Mouse (Mus musculus): Measurements from ENCODE around the gene Pbx3. TPM values are rescaled to one million over a fixed set of nuclear protein-coding genes. Genes with fewer than 3 reads are reported as not detected.

Gene Pbx3
- total RNA-seq, 2 experiments from 2014 or later: 16.4 to 18.6 TPM

DNA sequence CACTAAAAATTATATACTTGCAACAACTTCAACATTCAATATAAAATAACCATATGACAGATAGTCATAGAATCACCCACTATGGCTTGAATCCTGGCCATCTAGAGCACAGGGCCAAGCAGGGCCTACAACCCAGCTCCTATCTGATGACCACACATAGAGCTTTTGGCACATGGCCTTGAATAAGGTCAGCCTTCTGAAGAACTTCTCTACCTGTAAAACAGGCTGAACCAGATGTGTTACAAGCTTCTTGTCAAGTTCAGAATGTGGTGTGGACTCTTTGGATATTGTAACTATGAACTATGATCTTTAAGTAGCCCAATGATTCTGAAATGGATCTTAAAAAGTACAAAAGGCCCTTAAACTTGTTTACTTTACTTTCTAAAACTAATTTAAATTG is 132.1 kb downstream of the Pbx3 start:
- intact Hi-C loops (cut with DNase I): loop anchor here (10.0 kb wide), 1 partner anchor 266 kb away; no protein-coding TSS in a partner anchor

DNA sequence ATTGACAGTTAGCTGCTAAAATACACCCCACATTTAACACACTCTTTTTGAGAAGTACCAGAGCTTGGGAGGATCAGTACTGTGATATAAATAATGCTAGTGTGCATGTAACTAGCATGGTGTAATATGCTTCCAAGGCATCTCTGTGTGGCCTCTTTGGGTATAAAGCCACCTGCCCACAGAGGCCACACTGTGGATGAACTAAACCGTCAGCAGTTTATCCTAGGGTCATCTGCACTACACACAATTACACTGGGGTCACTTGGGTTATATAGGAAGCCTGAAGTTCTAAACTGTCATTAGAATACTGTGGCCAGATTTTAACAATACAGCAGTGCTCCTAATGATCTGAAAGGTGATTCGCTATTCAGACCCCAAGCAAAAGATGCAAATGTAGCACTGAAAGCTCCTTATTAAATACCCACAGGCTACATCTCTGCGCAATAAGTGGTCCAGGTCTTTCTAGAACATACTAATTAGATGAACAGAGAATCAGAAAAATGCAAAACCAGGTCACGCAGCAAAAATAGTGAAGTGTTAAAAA is 133.6 kb downstream of the Pbx3 start:
- intact Hi-C loops (cut with DNase I): no loop called here
- no peak for DNase-seq (ENCODE audit: extremely low spot score in 1 of 2, low spot score in 2 of 2)

More for the DNA sequence above, 132.1 kb downstream of the Pbx3 start:
- no peak for DNase-seq (ENCODE audit: extremely low spot score in 1 of 2, low spot score in 2 of 2)

DNA sequence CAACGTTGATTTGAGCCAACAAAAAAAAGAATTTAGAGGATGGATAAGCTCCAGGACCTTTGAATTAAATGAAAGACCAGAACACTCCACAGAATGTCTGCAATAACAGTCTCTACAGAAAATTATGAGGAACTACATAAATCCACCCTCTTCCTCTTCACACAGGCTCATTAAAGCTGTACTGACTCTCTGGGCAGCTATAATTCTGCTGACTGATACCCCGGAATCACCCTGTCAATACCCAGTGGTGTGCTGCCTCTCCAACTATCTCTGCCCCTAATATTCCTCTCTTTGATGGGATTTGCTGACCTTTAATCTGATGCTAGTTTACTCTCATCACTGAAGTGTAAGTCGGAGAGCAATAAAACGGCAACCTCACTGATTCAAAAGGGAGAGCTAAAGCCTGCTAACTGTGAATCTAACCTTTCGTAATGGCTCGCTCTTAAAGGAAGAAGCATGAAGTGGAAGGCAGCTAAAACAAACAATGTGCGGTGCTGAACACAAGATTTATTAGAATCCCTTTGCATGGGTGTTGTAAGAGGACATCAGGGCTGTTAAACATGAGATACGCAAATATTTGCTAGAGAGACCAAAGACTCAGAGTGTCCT is 137.4 kb downstream of the Pbx3 start:
- DNase-seq (ENCODE audit: extremely low spot score in 1 of 2, low spot score in 2 of 2): no peak
- intact Hi-C loops (cut with DNase I): no loop called here

DNA sequence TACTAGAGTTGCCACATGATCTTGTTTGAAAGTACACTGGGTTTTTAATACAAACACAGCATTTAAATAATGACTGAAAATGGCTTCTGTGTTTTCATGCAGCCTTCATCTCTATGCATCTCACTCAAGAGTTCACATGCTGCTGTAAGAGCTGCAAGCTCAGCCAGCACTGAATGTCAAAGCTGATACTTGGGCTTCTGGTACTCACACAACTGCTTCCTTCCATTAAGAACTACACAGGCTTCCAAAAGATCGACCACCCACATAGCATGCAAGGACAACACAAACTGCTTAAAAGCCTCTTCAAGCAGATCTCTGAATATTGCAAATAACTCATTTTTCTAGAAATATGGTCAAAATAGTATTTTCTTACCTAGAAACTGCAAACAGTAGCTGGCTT is 138.7 kb downstream of the Pbx3 start:
- DNase-seq (ENCODE audit: extremely low spot score in 1 of 2, low spot score in 2 of 2): no peak
- intact Hi-C loops (cut with DNase I): no loop called here

DNA sequence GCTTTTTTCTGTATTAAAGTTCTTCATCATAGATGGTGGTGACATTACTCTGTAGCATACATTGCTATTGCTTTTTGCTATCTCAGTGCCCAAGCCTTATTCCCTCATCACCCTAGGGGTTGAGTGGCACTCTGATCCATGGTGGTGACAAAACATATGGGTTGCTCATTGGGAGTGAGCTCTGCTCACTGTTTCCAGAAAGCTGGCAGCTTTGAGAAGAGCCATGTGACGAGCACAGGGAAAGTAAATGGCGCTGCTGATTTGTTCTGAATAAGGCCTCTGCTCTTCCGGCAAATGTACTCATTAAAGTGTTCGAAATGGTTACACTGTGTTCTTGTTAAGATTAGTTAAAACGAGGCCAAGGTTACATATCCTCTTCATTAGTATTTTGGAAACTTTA is 139.7 kb downstream of the Pbx3 start:
- DNase-seq (ENCODE audit: extremely low spot score in 1 of 2, low spot score in 2 of 2): no peak
- intact Hi-C loops (cut with DNase I): no loop called here

DNA sequence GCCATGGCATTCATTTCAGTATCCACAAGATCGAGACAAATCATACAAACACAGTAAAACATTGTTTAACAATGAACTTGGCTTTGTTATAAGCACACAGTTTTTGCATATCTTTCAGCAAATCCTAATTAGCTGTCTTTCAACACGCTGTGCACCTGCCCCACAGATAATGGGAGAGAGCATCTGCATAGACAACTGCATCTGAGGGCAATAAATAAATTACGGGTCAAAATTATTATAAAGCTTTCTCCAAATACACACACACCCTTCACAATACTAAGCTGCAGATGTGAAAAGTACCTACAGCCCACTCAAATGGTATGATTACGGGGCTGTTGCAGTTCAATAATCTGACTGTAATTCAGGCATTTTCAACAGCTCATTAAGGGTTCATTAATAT is 145.3 kb downstream of the Pbx3 start:
- intact Hi-C loops (cut with DNase I): no loop called here
- no peak for DNase-seq (ENCODE audit: extremely low spot score in 1 of 2, low spot score in 2 of 2)

DNA sequence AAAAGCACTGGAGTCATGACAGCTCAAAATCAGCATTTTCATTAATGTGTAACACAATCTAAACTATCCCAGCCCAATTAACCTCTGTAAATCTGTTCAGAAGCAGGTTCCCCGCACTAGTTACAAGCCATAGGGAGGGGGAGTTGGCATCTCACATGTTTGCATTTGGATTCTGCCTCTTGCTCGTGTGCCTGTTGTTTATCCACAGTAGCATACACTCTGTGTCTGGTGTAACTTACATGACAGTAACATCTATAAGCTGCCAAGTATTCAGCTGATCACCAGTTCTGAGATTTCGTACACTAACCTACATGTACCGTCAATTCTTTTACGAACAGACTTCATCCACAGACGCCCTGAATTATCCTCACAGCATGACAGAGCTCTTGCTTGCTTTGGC is 147.5 kb downstream of the Pbx3 start:
- intact Hi-C loops (cut with DNase I): no loop called here
- DNase-seq (ENCODE audit: extremely low spot score in 1 of 2, low spot score in 2 of 2): no peak

DNA sequence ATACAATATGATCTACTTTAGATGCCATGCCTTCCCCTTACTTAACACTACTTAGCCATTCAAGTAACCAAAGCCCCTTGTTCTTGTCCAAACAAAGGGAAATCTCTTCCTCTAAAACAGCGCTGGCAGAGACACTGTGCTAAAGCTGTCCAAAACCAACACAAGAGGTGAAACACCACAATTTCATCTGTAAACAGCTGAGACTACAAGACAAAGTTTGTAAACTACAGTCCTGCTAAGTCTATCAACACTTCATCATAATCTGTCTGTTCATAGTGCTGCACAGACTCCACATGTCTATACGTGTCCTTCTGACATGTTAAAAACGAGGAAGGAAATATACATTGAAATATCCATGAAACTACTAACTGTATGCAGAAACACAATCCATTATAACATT is 151.5 kb downstream of the Pbx3 start:
- intact Hi-C loops (cut with DNase I): no loop called here
- DNase-seq (ENCODE audit: extremely low spot score in 1 of 2, low spot score in 2 of 2): no peak

DNA sequence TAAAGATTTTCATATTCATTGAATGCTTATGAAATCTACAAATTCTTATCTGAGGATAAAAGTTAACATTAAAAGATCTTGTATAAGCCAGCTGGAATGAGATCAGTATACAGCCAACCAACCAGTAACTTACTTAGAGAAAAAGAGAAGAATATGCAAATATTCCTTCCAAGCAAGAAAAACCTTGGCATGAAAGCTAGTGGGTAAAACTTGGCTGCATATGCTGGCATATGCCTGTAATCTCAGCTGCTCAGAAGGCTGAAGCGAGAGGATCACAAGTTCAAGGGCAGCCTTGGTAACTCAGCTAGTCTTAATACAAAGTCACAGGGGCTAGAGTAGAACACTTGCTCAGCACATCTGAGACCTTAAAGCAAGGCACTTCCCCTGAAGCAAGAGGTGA is 153.8 kb downstream of the Pbx3 start:
- intact Hi-C loops (cut with DNase I): no loop called here

DNA sequence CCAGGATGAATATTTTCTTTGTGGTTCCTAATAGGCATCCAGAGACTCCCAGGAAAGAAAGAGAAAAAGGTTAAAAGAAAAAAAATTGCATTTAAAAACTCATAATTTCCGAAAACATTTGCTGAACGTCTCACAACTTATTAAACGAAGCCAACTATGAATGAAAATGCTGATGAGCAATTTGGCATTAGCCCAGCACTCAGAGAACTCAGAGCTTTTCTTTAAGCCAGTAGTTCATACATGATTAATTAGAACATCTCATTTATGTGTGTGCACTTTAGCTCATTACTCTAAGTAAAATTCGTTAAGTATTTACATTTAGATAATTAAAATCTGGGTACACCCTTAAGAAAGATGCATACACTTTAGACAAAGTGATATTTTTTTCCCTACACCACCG is 155.3 kb downstream of the Pbx3 start:
- no peak for DNase-seq (ENCODE audit: extremely low spot score in 1 of 2, low spot score in 2 of 2)
- intact Hi-C loops (cut with DNase I): no loop called here

More for the DNA sequence above, 153.8 kb downstream of the Pbx3 start:
- DNase-seq (ENCODE audit: extremely low spot score in 1 of 2, low spot score in 2 of 2): no peak

DNA sequence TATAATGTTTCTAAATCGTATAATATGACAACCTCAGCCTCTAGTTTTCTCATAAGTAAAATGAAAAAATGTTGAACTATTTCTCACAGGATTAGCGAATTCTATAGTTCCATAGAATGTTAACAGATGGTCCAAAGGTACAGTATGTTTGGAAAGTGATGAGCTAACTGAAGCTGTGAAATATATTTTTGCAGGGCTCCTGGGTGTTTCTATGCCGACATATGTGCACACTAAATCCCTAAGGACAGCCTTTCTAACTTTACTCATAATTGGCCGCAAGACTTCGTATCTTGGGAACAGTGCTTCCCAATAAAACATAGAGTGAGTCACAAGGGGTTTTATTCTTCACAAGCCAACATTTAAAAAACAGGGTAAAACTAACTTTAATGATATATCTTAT is 157.4 kb downstream of the Pbx3 start:
- intact Hi-C loops (cut with DNase I): no loop called here
- peak in 1 of 2 experiments; percentile 31 for DNase-seq (ENCODE audit: extremely low spot score in 1 of 2, low spot score in 2 of 2)

DNA sequence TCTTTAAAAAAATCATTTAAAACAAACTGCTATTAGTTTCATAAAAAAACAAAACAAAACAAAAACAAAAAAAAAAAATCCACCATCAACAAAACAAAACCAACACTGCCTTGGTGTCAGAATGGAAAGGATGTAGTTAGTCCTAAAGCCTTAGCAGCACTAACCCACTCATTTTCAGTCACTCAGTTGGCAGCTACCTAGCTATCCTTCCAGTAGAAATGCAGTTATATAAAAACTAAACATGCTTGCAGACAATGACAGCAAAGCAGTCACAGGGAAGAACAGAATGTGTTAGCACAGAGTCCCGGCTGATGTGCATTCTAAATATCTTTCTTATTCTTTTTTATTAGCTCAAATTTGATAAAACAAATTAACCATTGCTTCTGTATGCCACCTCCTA is 160.5 kb downstream of the Pbx3 start:
- intact Hi-C loops (cut with DNase I): no loop called here
- no peak for DNase-seq (ENCODE audit: extremely low spot score in 1 of 2, low spot score in 2 of 2)

DNA sequence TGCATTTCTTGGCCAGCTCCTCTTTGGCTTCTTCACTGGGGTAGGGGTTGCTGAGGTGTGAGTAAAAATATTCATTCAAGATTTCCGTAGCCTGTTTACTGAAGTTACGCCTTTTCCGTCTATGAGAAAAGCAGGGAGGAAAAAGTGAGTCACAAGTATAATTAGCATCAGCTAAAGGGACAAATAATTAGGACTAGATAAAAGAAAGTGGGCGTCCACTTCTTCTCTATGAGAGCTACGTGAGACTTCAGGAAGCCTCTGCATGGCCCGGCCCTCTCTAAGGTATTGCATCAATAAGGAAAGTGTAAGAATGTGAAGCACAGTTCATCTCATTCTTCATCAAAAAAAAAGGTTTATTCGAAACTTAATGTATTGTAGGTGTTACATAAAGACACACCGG is 168.1 kb downstream of the Pbx3 start:
- intact Hi-C loops (cut with DNase I): no loop called here
- DNase-seq (ENCODE audit: extremely low spot score in 1 of 2, low spot score in 2 of 2): no peak

DNA sequence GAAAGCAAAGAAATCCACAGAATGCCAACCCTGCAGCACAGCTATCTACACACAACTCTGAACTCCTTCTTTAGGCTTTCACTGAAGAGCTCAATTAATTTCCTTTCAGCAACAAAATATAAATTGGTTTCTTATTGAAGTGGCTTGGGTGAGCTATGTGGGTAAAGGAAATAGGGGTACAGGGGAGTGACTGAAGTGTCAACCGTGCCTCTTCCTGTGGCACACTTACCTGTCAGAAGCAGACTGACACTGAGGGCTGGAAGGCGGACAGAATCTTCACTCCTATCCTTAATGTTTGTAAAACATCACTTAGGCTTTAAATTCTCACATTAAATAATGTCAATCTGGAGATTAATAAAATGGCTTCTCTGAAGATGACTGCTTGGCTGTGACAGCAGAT is 168.6 kb downstream of the Pbx3 start:
- intact Hi-C loops (cut with DNase I): no loop called here
- no peak for DNase-seq (ENCODE audit: extremely low spot score in 1 of 2, low spot score in 2 of 2)

DNA sequence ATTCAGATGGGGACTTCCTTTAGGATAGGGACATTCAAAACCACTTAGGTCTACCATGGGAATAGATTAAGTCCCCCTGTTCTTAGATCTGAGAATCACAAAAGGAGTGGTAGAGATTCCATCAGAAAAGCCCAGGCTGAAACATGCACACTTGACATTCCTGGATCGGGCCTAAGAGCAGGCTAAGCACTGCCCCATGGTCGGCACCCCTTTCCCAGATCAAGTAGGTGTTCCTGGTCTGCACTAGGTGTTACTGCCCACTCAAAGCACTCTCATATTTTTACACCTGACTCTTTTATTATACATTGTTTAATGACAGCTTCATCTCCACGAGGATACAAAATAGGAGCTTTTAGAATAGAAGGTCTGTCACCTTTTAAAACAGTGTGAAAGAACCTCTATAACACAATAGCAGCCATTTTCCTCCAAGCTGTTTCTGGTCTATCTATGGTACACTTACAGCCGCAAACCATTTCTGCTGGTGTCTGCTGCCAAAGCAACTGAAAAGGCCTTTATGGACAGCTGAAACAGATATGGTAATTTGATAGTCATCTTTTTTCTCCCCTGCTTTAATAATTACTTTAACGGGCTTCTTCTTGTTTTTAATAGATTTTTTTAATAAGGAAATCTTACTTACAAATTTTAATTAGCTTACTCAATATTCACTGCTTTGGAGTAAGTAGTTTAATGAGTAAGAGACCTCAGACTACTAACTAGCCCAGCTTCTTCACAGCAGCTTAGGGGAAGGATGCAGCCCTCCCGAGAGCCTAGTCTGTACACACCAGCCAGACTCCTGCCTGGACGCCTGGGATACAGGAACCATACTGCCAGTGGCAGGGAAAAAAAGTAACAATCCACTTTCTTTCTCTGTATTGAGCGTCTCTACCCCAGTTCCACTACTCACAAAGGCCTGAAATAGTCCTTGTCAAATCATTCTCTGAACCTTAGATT is 178.8 kb downstream of the Pbx3 start:
- intact Hi-C loops (cut with DNase I): no loop called here
- DNase-seq (ENCODE audit: extremely low spot score in 1 of 2, low spot score in 2 of 2): no peak

DNA sequence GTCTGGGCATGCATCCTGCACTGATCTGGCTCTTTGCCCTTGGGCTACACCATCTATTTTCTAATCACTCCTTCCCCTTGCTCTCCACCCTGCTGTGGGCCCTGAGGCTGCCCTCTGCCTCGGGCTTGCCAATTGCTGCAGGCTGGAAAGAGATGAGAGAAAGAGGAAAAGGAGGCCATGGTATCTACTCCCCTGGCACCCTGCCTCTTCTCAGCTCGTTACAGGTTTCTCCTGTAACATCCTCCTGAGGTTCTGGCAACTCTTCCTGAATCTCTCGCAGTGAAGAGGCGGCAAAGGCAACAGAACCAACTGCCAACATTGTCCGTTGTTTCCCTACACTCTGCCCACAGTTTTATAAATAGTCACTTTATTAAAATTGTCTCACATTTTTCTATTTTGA is 179.7 kb downstream of the Pbx3 start:
- intact Hi-C loops (cut with DNase I): no loop called here
- DNase-seq (ENCODE audit: extremely low spot score in 1 of 2, low spot score in 2 of 2): peak in 1 of 2 experiments; percentile 25

DNA sequence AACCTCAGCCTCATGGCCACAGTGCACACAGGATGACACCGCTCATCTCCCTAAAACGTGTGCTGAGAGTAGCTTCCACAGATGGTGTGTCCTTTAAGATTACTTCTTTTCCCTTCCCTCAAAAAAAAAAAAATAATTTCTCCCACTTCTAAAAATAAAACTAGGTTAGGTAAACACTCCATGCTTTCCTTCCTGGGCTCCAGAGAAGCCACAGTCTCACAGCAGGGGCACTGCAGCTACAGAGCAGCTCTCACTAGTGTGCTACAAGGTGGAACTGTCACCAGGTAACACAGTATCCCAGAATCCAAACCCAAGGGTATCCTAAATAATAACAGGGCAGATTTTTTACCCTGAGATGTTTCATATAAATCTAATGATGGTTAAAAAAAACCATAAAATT is 185.6 kb downstream of the Pbx3 start:
- intact Hi-C loops (cut with DNase I): no loop called here
- DNase-seq (ENCODE audit: extremely low spot score in 1 of 2, low spot score in 2 of 2): peak in 1 of 2 experiments; percentile 35

DNA sequence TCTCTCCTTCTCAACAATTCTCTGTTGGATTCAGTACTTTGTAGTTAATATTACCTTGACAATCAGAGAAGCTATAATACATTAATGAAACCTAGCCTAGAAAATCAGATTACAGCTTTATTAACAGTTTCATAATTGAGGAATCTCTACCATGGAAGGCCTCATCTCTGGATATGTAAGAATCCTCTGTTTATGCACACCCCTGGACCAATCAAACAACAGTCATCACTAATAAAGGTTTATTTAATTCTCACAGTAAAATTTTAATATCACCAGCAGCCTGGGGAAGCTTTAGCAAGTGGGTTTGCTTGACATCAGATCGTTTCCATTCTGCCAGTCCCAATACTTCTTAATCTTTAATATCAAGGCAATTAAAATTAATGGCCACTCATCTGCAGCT is 191.3 kb downstream of the Pbx3 start:
- DNase-seq (ENCODE audit: extremely low spot score in 1 of 2, low spot score in 2 of 2): no peak
- intact Hi-C loops (cut with DNase I): no loop called here

DNA sequence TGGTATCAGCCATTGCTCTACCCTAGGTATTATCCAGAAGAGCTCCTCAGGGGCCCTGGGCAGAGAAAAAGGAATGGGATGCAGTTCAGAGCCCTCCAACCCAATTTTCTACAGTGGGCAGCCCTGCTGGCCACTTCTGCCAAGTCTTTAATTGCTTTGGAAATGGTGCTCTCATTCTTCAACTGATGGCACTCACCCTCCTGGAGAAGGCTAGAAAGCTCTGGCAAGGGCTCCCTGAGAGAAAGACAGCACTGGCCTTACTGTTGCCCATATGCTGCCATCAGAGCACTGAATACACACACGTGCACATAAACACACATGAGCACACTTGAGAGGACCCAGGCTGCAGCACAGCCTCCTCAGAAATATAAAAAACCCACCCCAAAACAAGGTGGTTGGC is 193.6 kb downstream of the Pbx3 start:
- intact Hi-C loops (cut with DNase I): no loop called here
- no peak for DNase-seq (ENCODE audit: extremely low spot score in 1 of 2, low spot score in 2 of 2)

DNA sequence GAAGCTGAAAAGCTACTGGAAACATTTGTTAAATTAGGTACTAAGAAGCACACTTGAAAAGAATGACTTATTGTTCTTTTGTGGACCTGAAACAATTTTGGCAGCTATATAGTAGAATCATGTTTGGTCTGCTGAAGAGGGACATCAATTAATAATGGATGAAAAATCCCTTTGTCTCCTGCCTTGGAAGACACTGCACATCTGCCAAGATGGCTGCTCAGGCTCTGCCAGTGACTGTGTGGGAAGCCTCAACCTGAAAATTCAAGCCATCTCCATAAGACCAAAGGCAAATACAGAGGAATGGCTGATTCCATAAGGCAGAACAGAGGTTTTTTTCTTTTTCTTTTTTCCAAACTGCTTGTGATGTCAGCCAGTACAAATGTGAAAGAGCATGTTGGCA is 194.3 kb downstream of the Pbx3 start:
- no peak for DNase-seq (ENCODE audit: extremely low spot score in 1 of 2, low spot score in 2 of 2)
- intact Hi-C loops (cut with DNase I): no loop called here
